Comparison of ENCODE assay signal across 11 mouse cellular contexts in the genomic region with DNA sequence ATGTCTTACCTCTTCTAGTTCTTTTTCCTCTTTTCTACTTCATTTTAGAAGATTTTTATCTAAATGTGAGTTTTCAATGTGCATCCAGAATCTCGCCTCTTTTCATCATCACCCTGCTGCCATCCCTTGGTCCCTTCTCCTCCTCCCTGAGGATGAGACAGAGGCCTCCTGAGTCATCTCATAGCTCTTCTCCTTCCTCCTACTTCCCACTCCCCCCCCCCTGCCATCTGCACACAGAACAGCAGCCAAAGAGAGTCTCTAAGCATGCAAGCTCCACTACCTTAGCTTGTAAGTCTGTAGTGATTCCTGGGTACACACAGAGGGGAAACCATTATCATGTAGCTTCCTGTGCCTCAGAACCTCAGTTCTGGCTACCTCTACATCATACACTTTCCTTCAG.
A peak's percentile ranks its signal among the peaks of the same experiment; 100 is the strongest.
DNase-seq lines count a peak whose midpoint lies in the region; ATAC-seq lines count a peak whose summit lies in the region.
"Had no signal": no experiment of that assay in that cellular context is flagged by ENCODE, and none has a peak within 500 bp of the region (broad histone marks: within the 10 kb centered on the region; RNA-seq: fewer than 3 reads in every experiment).

No protein-coding gene starts in this region.

- ATAC-seq in frontal cortex, adult (ENCODE audit: low TSS enrichment): peak; percentile 96
- ATAC-seq in erythroid progenitor cell, adult 5-6 weeks (replicated peaks; ENCODE audit: low FRiP score, poor library complexity, severe bottlenecking): no peak
- ATAC-seq: CD4-positive, CD25-positive, alpha-beta regulatory T cell, adult 4 months had no signal

- intact Hi-C loops in left cerebral cortex, postnatal 14 days (cut with DNase I): no loop called here

- DNase-seq in frontal cortex, postnatal 14 days (ENCODE audit: low spot score in 2 of 2): no peak
- peak; percentile 37 to 50 for DNase-seq in right cerebral cortex, adult 2 months (ENCODE audit: low spot score in 2 of 2)
- DNase-seq in right cerebral cortex, postnatal 14 days: no peak
- DNase-seq in left cerebral cortex, postnatal 14 days (ENCODE audit: low spot score in 2 of 2): peak; percentile 36 to 47
- DNase-seq in urinary bladder, postnatal 36 days (ENCODE audit: low spot score in 2 of 2): no peak
- DNase-seq: gastrocnemius, postnatal 36 days; lung, embryonic 14.5 days; midbrain, embryonic 14.5 days had no signal

Comparison
In these comparisons a context has a peak if more than half of its experiments do, and no peak if none do; other contexts are left out.
1. DNase-seq: peak in right cerebral cortex, adult 2 months (2 of 2) and left cerebral cortex, postnatal 14 days (2 of 2); none in frontal cortex, postnatal 14 days (0 of 2), right cerebral cortex, postnatal 14 days (single experiment) and urinary bladder, postnatal 36 days (0 of 2).